Mouse (Mus musculus) layer of hippocampus, postnatal 14 days (tissue): ENCODE results near the gene Tmem9. TPM values are rescaled to one million over a fixed set of nuclear protein-coding genes. Genes with fewer than 3 reads are reported as not detected.

Source experiments
- DNase-seq, 2 experiments: peaks; one replicate each; pipeline ENCODE4 v3.0.0; 2021 to 2022; ENCODE audit warnings: low spot score in 2 of 2, mixed read lengths in 1 of 2
- total RNA-seq, 2 experiments: library from RNA; stranded (reverse); gene quantifications; 2 replicates each; pipeline ENCODE4 v1.2.3; 2021

Tmem9 gene
- total RNA-seq, 2 experiments from 2014 or later: 81.2 to 81.7 TPM

- peak in 1 of 2 experiments; percentile 32 for DNase-seq
These were observed 68.1 kb downstream of the Tmem9 start for GRCm38 (mm10) chr1:136076086-136076485.

- DNase-seq: no peak
These were observed 69.7 kb downstream of the Tmem9 start for GRCm38 (mm10) chr1:136077656-136078055.

- no peak for DNase-seq
These were observed 73.2 kb downstream of the Tmem9 start for GRCm38 (mm10) chr1:136081161-136081560.

Other genes with a start within 250 kb of the Tmem9 start
- 10 to 100 TPM; 16.6 to 18.2 TPM for gene Phlda3, start 242.0 kb upstream of the Tmem9 start, total RNA-seq
- 1 to 10 TPM; 3.6 to 4.9 TPM for gene Tnni1, start 228.7 kb upstream of the Tmem9 start, total RNA-seq
- gene Lad1, start 189.6 kb upstream of the Tmem9 start, total RNA-seq: 1 to 10 TPM in 1 of 2 experiments, under 1 TPM in 1; 0.53 to 1.3 TPM
- 1 to 10 TPM; 1.3 to 1.6 TPM for gene Tnnt2, start 171.8 kb upstream of the Tmem9 start, total RNA-seq
- gene Pkp1, start 88.9 kb upstream of the Tmem9 start, total RNA-seq: under 1 TPM in 1 of 2 experiments, not detected in 1; 0.16 TPM
- gene Igfn1, start 1.8 kb upstream of the Tmem9 start, total RNA-seq: under 1 TPM; 0.19 to 0.62 TPM
- not detected for gene Ascl5, start 42.7 kb downstream of the Tmem9 start, total RNA-seq
- gene Cacna1s, start 44.6 kb downstream of the Tmem9 start, total RNA-seq: 1 to 10 TPM in 1 of 2 experiments, under 1 TPM in 1; 0.97 to 2.1 TPM
- 100 to 1,000 TPM in 1 of 2 experiments, 10 to 100 TPM in 1; 98.6 to 105 TPM for gene Kif21b, start 123.2 kb downstream of the Tmem9 start, total RNA-seq
- 1 to 10 TPM; 3.6 to 5.0 TPM for gene Mroh3, start 204.7 kb downstream of the Tmem9 start, total RNA-seq
- 1 to 10 TPM; 7.8 to 8.2 TPM for gene Inava, start 226.1 kb downstream of the Tmem9 start, total RNA-seq